Mouse (Mus musculus): ENCODE measurements at regions not wholly inside any gene's neighbourhood (a gene's known extent, or its start where the extent isn't known, plus 50 kb on each side); places are given as distances from the start of the nearest gene placed in this dataset.

DNA sequence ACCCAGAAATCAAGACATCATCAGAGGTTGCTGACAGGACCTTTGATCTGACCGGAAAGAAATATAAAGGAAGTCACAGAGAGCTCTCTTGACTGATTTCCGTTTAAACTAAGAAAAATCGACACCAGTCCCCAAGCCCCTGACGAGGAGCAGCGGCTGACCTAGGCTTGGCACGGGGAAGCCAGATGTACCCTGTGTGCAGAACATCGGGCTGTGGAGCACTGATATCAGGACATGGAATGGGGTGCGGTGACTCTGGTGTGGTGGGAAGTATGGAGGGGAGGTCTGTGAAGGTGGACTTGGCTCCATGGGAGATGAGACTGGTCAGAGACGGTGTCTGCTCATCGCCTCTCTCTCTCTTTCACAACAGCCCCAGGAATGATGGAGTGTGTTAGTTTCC is 539.0 kb upstream of the Tbx3 start:
- Histone ChIP-seq H3K4me1 (peaks cover 8% of the 10 kb centered on the region; the same call in 1 of the 2 replicates), H3K27me3 (peaks cover 17% of the 10 kb centered on the region), H3K4me2 (replicated peaks) (no peak overlapping the region), H3K9ac (no peak overlapping the region), H3K27ac (no peak overlapping the region), H3K4me3 (no peak overlapping the region), H3K9me3 (no peaks in the 10 kb centered on the region), H3K36me3 (no peaks in the 10 kb centered on the region)
- ATAC-seq (ENCODE audit: insufficient number of reproducible peaks, insufficient read depth, low FRiP score, low TSS enrichment): no peak
- 38% methylated on average over 10 of the region's 10 CpGs for WGBS

DNA sequence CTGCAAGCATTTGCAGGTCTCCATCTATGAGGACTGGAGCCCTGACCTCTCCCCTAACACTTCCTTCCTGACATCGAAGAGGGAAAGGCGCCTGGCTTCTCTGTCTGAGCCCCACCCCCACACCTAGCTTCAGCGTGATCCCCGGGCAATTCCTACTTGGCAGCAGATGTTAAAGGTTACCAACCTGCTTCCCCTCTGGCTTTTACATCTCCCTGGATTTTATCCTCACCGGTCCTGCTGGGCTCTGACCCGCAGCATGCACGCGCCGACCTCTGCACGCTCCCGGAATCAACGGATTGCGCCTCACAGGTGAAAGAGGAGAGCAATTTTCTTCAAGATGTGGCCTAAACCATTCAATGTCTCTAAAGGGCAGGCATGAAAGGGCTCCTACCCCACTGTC is 537.1 kb upstream of the Tbx3 start:
- Histone ChIP-seq H3K9ac (no peak overlapping the region), H3K4me1 (peaks cover 12% of the 10 kb centered on the region; the same call in 1 of the 2 replicates), H3K27ac (no peak overlapping the region), H3K27me3 (peaks cover 17% of the 10 kb centered on the region), H3K36me3 (no peaks in the 10 kb centered on the region), H3K4me3 (no peak overlapping the region), H3K9me3 (no peaks in the 10 kb centered on the region), H3K4me2 (replicated peaks) (no peak overlapping the region)
- 18% methylated on average over 13 of the region's 13 CpGs for WGBS
- no peak for ATAC-seq (ENCODE audit: insufficient number of reproducible peaks, insufficient read depth, low FRiP score, low TSS enrichment)

DNA sequence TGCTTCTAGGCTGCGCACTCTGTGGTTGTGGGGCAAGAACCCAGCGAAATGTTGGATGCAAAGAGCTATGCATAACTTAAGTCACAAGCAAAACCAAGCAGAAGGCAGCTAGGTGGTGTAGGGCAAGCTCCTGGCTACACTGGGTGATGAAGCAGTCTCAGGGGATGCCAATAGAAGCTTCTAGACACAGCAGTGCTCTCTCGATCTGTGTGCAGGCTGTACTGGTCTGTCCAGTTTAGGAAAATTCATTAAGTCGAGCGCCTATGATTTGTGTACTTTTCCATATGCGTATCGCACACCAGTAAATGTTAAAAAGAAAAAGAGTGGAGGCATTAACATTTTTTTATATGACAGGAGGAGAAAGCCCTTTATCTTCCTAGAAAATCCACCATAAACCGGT is 533.6 kb upstream of the Tbx3 start:
- no peak for ATAC-seq (ENCODE audit: insufficient number of reproducible peaks, insufficient read depth, low FRiP score, low TSS enrichment)
- H3K4me1 ChIP-seq: peaks cover 23% of the 10 kb centered on the region
- no peaks in the 10 kb centered on the region for H3K9me3 ChIP-seq
- H3K4me3 ChIP-seq: no peak overlapping the region
- no peak overlapping the region for H3K4me2 ChIP-seq (replicated peaks)
- no peak overlapping the region for H3K9ac ChIP-seq
- H3K27me3 ChIP-seq: peaks cover 20% of the 10 kb centered on the region
- WGBS: 76% methylated on average over 8 of the region's 8 CpGs
- H3K36me3 ChIP-seq: no peaks in the 10 kb centered on the region
- no peak overlapping the region for H3K27ac ChIP-seq

DNA sequence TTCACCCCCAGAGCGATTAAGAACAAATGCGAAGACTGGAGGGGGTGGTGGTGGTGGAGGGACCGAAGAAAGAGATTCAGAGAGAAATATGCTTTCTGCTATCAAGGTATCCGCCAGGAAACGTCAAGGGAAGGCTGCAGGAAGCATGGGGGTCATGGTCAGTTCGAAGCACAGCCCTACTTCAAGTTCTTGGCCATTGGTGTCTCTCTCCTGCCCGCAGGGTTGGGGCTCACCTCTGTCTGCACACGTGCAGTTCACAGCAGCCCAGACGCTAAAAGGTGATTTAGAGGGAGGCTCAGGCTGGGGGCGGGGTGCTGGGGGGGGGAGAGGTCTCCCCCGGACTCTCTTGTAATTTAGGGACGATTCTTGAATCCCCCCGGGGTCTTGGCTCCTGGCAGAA is 533.1 kb upstream of the Tbx3 start:
- Histone ChIP-seq H3K9ac (no peak overlapping the region), H3K27me3 (peaks cover 20% of the 10 kb centered on the region), H3K4me2 (replicated peaks) (no peak overlapping the region), H3K9me3 (no peaks in the 10 kb centered on the region), H3K27ac (0 out of 2 replicates have a peak overlapping the region, but pooled peaks have one; percentile 23), H3K36me3 (no peaks in the 10 kb centered on the region), H3K4me1 (peaks cover 23% of the 10 kb centered on the region), H3K4me3 (no peak overlapping the region)
- ATAC-seq (ENCODE audit: insufficient number of reproducible peaks, insufficient read depth, low FRiP score, low TSS enrichment): no peak
- WGBS: 58% methylated on average over 13 of the region's 13 CpGs

DNA sequence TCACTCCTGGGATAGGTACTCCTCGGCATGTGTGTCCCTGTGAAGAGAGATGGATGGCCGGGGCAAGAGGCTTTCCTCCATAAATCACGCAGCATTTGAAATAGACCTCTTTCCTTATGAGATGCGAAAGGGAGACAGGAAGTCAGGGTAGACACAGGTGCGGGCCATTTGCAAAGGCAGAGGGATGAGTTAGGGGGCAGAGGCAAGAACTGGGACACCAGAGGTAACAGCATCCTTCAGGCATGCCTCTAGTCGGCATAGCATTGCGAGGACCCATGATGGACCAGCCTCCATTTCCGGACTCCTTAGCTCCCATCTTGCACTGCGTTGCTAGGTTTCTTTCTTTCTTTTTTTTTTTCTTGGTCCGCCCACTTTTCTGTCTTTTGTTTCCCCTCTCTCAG is 532.6 kb upstream of the Tbx3 start:
- no peak for ATAC-seq (ENCODE audit: insufficient number of reproducible peaks, insufficient read depth, low FRiP score, low TSS enrichment)
- Histone ChIP-seq H3K9ac (no peak overlapping the region), H3K4me1 (peaks cover 23% of the 10 kb centered on the region), H3K4me2 (replicated peaks) (no peak overlapping the region), H3K4me3 (no peak overlapping the region), H3K36me3 (no peaks in the 10 kb centered on the region), H3K9me3 (no peaks in the 10 kb centered on the region), H3K27ac (0 out of 2 replicates have a peak overlapping the region, but pooled peaks have one; percentile 23), H3K27me3 (peaks cover 17% of the 10 kb centered on the region)
- whole genome bisulfite sequencing: 61% methylated on average over 10 of the region's 10 CpGs

DNA sequence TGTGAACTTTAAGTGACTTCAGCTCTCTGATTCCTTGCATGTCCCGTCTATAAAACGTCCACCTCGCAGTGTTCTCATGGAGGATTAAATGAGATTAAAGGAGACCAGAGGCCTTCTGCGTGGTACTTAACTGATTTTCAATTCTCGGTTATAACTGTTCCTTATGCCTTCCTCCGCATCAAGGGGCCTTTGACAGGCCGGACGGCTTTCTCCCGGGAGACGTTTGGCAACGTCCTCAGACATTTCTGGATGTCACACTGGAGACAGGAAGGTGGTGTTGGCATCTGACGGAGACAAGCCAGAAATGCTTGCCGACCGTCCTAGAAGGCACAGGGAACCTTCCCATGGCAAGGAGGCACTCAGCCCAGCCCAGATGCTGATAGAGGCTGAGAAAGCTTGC is 532.2 kb upstream of the Tbx3 start:
- peaks cover 20% of the 10 kb centered on the region for H3K4me1 ChIP-seq
- WGBS: 32% methylated on average over 14 of the region's 14 CpGs
- no peak overlapping the region for H3K4me3 ChIP-seq
- no peak overlapping the region for H3K9ac ChIP-seq
- H3K4me2 ChIP-seq (replicated peaks): no peak overlapping the region
- no peaks in the 10 kb centered on the region for H3K9me3 ChIP-seq
- peaks cover 15% of the 10 kb centered on the region for H3K27me3 ChIP-seq
- no peak for ATAC-seq (ENCODE audit: insufficient number of reproducible peaks, insufficient read depth, low FRiP score, low TSS enrichment)
- H3K36me3 ChIP-seq: no peaks in the 10 kb centered on the region
- H3K27ac ChIP-seq: 0 out of 2 replicates have a peak overlapping the region, but pooled peaks have one; percentile 26

DNA sequence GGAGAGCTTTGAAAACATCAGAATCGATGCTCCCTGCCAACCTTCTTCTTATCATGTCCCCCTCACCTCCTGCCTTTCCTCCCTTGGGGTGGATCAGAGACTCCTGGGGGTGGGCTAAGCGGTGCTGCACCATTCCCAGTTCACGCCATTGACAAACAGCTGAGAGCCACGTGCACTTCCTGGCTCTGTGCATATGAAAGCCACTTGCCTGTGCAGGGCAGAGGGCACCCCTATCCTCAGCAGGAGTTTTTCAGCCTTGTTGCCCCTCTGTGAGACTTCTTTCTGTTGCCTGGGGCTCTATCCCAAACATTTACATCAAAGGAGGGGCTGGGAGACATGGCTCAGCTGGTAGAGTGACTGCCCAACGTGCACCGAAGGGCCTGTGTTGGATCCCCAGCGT is 531.1 kb upstream of the Tbx3 start:
- no peak overlapping the region for H3K4me2 ChIP-seq (replicated peaks)
- H3K36me3 ChIP-seq: no peaks in the 10 kb centered on the region
- H3K27ac ChIP-seq: no peak overlapping the region
- ATAC-seq (ENCODE audit: insufficient number of reproducible peaks, insufficient read depth, low FRiP score, low TSS enrichment): no peak
- peaks cover 12% of the 10 kb centered on the region for H3K27me3 ChIP-seq
- H3K4me3 ChIP-seq: no peak overlapping the region
- H3K9me3 ChIP-seq: no peaks in the 10 kb centered on the region
- whole genome bisulfite sequencing: 30% methylated on average over 7 of the region's 7 CpGs
- peaks cover 15% of the 10 kb centered on the region for H3K4me1 ChIP-seq
- no peak overlapping the region for H3K9ac ChIP-seq

DNA sequence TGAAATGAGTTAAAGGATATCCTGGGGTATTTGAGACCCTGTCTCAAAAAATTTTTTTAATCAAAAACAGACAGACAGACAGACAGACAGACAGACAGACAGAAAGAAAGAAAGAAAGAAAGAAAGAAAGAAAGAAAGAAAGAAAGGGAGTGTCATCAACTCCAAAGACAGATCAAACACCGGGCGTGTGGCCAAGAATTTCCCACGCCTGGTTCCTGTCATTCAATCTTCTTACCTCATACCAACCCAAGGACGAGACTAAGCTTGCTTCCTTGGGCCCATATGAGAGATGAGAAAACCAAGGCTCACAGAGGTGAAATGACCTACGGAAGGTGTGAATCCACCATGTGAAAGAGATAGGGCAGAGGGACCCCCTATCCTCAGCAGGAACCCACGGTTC is 530.7 kb upstream of the Tbx3 start:
- peaks cover 8% of the 10 kb centered on the region; the same call in 1 of the 2 replicates for H3K27me3 ChIP-seq

DNA sequence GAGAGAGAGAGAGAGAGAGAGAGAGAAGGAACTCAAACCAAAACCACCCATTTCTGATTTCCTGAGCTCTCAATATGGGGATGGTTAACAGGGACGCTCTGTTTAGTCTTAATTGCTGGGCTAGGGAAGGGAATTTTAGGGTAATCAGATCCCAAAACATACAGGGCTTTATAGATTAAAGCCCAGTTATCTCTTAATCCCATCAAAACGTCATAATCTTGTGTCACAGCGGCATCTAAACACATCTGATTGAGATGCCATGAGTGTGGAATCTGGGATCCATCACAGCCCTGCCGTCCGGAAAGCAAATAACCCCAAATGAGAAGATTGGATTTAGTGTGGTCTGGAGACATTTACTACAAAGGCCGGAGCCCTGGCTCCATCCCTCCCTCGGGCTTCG is 527.1 kb upstream of the Tbx3 start:
- peaks cover 11% of the 10 kb centered on the region for H3K4me1 ChIP-seq
- no peak overlapping the region for H3K4me2 ChIP-seq (replicated peaks)
- 20% methylated on average over 8 of the region's 8 CpGs for WGBS
- peaks cover 4% of the 10 kb centered on the region; the same call in 1 of the 2 replicates for H3K9me3 ChIP-seq
- no peak overlapping the region for H3K9ac ChIP-seq
- peaks cover 4% of the 10 kb centered on the region; the same call in 1 of the 2 replicates for H3K27me3 ChIP-seq
- 0 out of 2 replicates have a peak overlapping the region, but pooled peaks have one; percentile 4 for H3K27ac ChIP-seq
- H3K4me3 ChIP-seq: no peak overlapping the region
- no peak for ATAC-seq (ENCODE audit: insufficient number of reproducible peaks, insufficient read depth, low FRiP score, low TSS enrichment)
- no peaks in the 10 kb centered on the region for H3K36me3 ChIP-seq

More for the DNA sequence above, 530.7 kb upstream of the Tbx3 start:
- H3K9ac ChIP-seq: no peak overlapping the region
- no peak overlapping the region for H3K27ac ChIP-seq
- WGBS: 82% methylated on average over 6 of the region's 6 CpGs
- no peak overlapping the region for H3K4me2 ChIP-seq (replicated peaks)
- H3K36me3 ChIP-seq: no peaks in the 10 kb centered on the region
- H3K9me3 ChIP-seq: no peaks in the 10 kb centered on the region
- ATAC-seq (ENCODE audit: insufficient number of reproducible peaks, insufficient read depth, low FRiP score, low TSS enrichment): no peak
- peaks cover 15% of the 10 kb centered on the region for H3K4me1 ChIP-seq
- no peak overlapping the region for H3K4me3 ChIP-seq

DNA sequence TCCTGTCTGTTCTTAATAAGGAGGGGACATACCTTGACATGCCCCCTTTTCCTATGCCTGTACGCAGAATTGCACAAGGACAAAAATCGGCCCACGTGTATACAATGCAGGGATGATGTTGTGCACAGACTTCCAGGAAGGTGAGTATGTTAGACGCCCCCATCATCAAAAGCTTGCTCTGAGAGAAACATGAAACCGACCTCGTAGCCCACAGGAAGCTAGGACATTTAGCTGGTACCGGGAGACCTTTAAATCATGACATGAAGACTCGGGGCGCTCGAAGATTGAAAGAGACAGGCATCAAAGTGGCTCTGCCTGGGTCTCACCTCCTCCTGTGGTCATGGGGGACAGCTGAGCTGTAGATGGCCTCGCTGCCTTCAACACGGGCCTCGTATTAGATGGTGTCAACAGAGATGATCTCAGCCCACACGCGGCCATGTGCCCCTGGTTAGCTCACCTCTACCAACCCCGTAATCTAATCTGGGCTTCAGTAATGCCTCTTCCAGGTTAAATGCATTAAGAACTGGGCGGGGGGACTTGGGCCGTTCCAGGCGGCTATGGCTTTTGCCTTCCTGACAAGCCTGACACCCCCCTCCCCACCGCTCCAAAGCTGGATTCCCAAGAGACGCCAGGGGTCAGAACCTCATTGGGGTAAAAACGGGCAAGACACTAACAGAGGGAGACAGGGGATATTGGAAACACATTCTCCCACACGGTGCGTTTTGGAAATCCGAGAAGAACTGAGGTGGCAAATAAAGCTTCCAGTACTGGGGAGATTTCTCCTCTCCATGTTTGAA is 520.9 kb upstream of the Tbx3 start:
- 0 out of 2 replicates have a peak, but pooled peaks cover 4% of the 10 kb centered on the region for H3K27me3 ChIP-seq
- no peaks in the 10 kb centered on the region for H3K36me3 ChIP-seq
- no peak overlapping the region for H3K27ac ChIP-seq
- no peak for ATAC-seq (ENCODE audit: insufficient number of reproducible peaks, insufficient read depth, low FRiP score, low TSS enrichment)
- H3K9me3 ChIP-seq: peaks cover 4% of the 10 kb centered on the region; the same call in 1 of the 2 replicates
- H3K9ac ChIP-seq: no peak overlapping the region
- H3K4me2 ChIP-seq (replicated peaks): no peak overlapping the region
- 32% methylated on average over 25 of the region's 25 CpGs for WGBS
- peaks cover 9% of the 10 kb centered on the region for H3K4me1 ChIP-seq
- no peak overlapping the region for H3K4me3 ChIP-seq

DNA sequence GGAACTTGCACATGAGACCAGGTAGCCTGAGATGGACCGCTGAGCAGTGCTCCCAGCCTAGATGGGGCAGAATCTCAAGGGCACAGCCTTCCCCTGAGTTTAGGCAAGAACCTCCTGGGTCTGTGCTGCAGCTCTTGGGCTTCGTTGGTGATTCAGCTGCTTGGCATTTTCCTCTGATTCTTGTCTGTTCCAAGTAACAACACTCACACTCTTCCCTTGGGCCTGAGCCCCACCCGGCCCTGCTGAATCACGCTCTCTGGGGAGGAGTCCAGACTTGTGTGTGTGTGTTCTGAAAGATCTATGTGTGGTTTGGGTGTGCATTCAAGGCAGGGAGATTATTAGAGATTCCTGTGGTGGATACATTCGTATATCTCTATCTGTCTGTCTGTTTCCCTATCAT is 517.4 kb upstream of the Tbx3 start:
- Histone ChIP-seq H3K4me2 (replicated peaks) (no peak overlapping the region), H3K4me3 (no peak overlapping the region), H3K36me3 (no peaks in the 10 kb centered on the region), H3K9ac (no peak overlapping the region), H3K27me3 (0 out of 2 replicates have a peak, but pooled peaks cover 4% of the 10 kb centered on the region), H3K4me1 (peaks cover 9% of the 10 kb centered on the region), H3K27ac (no peak overlapping the region), H3K9me3 (no peaks in the 10 kb centered on the region)
- no peak for ATAC-seq (ENCODE audit: insufficient number of reproducible peaks, insufficient read depth, low FRiP score, low TSS enrichment)
- WGBS: 91% methylated on average over 5 of the region's 5 CpGs

DNA sequence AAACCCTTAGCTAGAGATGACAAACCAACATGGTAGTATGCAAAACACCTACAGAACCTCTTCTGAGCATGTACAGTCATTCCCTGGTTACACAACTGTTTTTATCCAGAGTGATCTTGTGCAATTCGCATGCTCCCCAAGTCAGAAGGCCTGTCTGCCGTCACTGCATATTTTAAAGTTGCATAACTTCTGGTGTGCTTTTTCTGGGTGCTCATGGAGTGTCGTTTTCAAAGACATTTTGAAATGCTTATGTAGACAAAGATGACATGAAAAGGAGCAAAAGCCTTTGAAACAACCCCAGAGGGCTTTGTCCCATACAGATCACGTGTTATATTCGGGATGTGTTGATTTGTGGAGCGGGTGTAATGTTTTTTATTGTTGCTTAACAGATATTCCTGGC is 513.8 kb upstream of the Tbx3 start:
- Histone ChIP-seq H3K27me3 (0 out of 2 replicates have a peak, but pooled peaks cover 4% of the 10 kb centered on the region), H3K36me3 (no peaks in the 10 kb centered on the region), H3K4me1 (no peaks in the 10 kb centered on the region), H3K9ac (no peak overlapping the region), H3K9me3 (no peaks in the 10 kb centered on the region), H3K4me2 (replicated peaks) (no peak overlapping the region), H3K27ac (no peak overlapping the region), H3K4me3 (no peak overlapping the region)
- ATAC-seq (ENCODE audit: insufficient number of reproducible peaks, insufficient read depth, low FRiP score, low TSS enrichment): no peak
- 82% methylated on average over 6 of the region's 6 CpGs for WGBS
